Mouse (Mus musculus): ENCODE results near the gene Lypd6b.

DNA sequence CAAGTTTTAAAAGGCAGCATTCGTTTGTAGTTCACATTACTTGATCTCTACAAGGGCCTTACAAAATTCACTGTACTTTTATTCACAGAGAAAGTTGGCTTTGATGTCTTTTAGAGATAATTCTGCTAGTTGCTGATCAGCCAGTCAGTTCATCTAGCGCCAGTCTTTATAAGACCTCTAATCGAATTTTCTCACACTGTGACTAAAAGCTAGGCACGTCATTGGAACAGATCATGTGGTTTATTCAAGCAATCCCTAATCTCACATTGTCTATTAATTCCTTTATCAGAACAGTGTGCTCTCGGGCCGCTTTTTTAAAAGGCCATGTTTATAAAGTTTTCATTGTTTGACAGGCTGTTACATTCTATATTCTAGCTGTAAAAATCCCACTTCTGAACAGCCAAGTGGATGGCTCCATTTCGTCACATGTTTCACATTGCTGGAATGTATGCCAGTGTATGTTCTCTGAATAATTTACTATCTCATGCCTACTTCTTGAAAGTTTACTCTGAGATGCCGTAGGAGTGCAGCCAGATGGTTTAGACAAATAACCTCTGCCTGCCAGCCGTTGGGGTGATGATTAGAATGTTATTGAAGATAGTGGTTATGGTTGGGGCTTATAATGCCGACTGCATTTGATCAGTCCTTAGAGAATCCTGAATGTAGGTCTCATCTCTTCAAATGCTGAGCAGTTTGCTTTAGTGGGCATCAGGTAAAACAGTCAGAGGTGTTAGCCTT, 14.1 kb upstream of the Lypd6b start:
- no peak for TF ChIP-seq CTCF (IDR thresholded peaks at IDR 0.05; ENCODE audit: borderline replicate concordance, extremely low read depth, insufficient read depth, insufficient read length)
- TF ChIP-seq POLR2A (IDR thresholded peaks at IDR 0.05; ENCODE audit: borderline replicate concordance, extremely low read depth, insufficient read depth, insufficient read length, poor library complexity, severe bottlenecking), result no peak
